Mouse (Mus musculus) hindbrain, embryonic 14.5 days (tissue): ENCODE measurements at regions not wholly inside any gene's neighbourhood (a gene's known extent, or its start where the extent isn't known, plus 50 kb on each side); places are given as distances from the start of the nearest gene placed in this dataset.

Experiments used
- ATAC-seq: fragments of 200-750 bp; cut with Nextera tagmentation; 2 replicates; pipeline ENCODE4 v1.8.0; 2017; ENCODE audit warnings: moderate number of reproducible peaks, mild to moderate bottlenecking, moderate TSS enrichment, moderate library complexity; ENCODE audit not compliant: low FRiP score
- DNase-seq: peaks from one replicate; pipeline ENCODE4 v3.0.0-alpha.2; 2015; ENCODE audit warnings: low spot score
- H3K27ac ChIP-seq: fragments of 300-500 bp; sonication (generic); 2 replicates; pipeline ENCODE4 v1.5.1; 2014; ENCODE audit warnings: mild to moderate bottlenecking, moderate library complexity
- H3K27me3 ChIP-seq: fragments of 300-500 bp; sonication (generic); 2 replicates; pipeline ENCODE4 v1.6.1; 2014; ENCODE audit warnings: mild to moderate bottlenecking, low read length, mixed read lengths; ENCODE audit not compliant: control insufficient read depth, insufficient read depth
- H3K36me3 ChIP-seq: fragments of 300-500 bp; sonication (generic); replicated peaks from 2 replicates; pipeline ENCODE4 v1.6.1; 2014; ENCODE audit not compliant: control insufficient read depth, insufficient read depth
- H3K4me1 ChIP-seq: fragments of 300-500 bp; sonication (generic); replicated peaks from 2 replicates; pipeline ENCODE4 v1.6.1; 2014; ENCODE audit warnings: antibody characterized with exemption, low read length, mixed read lengths; ENCODE audit not compliant: control insufficient read depth, insufficient read depth
- H3K4me2 ChIP-seq: fragments of 300-500 bp; sonication (generic); replicated peaks from 2 replicates; pipeline ENCODE4 v1.6.1; 2014; ENCODE audit warnings: mild to moderate bottlenecking, moderate library complexity
- H3K4me3 ChIP-seq: fragments of 300-500 bp; sonication (generic); replicated peaks from 2 replicates; pipeline ENCODE4 v1.5.1; 2014; ENCODE audit warnings: mild to moderate bottlenecking, low read length
- H3K9ac ChIP-seq: fragments of 300-500 bp; sonication (generic); 2 replicates; pipeline ENCODE4 v1.6.1; 2014
- H3K9me3 ChIP-seq: fragments of 300-500 bp; sonication (generic); 2 replicates; pipeline ENCODE4 v1.6.1; 2016; ENCODE audit warnings: low read length; ENCODE audit not compliant: control insufficient read depth
- WGBS: fragments of 180-500 bp; shearing (Covaris S2); extraction: QIAGEN DNeasy Blood & Tissue Kit; methylation state at CpG from one replicate; pipeline ENCODE4 v1.1.7; 2014; 5-methylcytosine and 5-hydroxymethylcytosine counted together

GRCm38 (mm10) chr5:80670258-80670947 is 349.5 kb upstream of the Adgrl3 start:
- DNase-seq, result no peak
- Histone ChIP-seq H3K4me2 (no peak overlapping the region), H3K4me3 (no peak overlapping the region), H3K4me1 (no peaks in the 10 kb centered on the region), H3K27me3 (no peaks in the 10 kb centered on the region), H3K27ac (no peak overlapping the region), H3K9me3 (no peaks in the 10 kb centered on the region), H3K9ac (no peak overlapping the region), H3K36me3 (no peaks in the 10 kb centered on the region)
- 89% methylated on average over 7 of the region's 7 CpGs for WGBS
- ATAC-seq, result no peak

DNA sequence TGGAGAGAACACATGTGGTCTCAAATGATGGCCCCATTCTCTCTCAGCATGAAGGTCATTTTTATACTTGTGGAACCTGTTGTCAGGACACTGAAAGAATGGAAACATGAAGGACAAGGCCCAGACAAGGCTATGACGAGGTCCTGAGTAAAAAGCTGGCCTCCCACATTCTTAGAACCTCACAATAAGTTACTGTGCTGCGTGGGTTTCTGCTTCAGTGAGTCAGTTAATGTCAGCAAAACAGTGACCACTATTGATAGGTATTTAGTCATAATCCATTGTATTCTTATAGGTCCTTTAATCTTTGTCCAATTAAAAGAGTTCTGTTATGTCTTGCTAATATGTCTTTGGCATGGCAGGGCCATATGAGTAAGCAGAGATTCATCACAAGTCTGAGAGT is 336.5 kb upstream of the Adgrl3 start:
- Histone ChIP-seq H3K27ac (no peak overlapping the region), H3K9me3 (no peaks in the 10 kb centered on the region), H3K4me1 (no peaks in the 10 kb centered on the region), H3K9ac (no peak overlapping the region), H3K4me3 (no peak overlapping the region), H3K27me3 (no peaks in the 10 kb centered on the region), H3K36me3 (no peaks in the 10 kb centered on the region), H3K4me2 (no peak overlapping the region)
- no peak for DNase-seq
- ATAC-seq, result no peak
- WGBS, result 54% methylated on average over 2 of the region's 2 CpGs

GRCm38 (mm10) chr5:80700848-80701247 is 319.1 kb upstream of the Adgrl3 start:
- no peak for DNase-seq
- no peaks in the 10 kb centered on the region for H3K27me3 ChIP-seq
- H3K36me3 ChIP-seq, result no peaks in the 10 kb centered on the region
- no peaks in the 10 kb centered on the region for H3K9me3 ChIP-seq
- H3K9ac ChIP-seq, result no peak overlapping the region
- H3K4me3 ChIP-seq, result no peak overlapping the region
- ATAC-seq, result no peak
- H3K4me2 ChIP-seq, result no peak overlapping the region
- no peak overlapping the region for H3K27ac ChIP-seq
- WGBS, result 82% methylated on average over 2 of the region's 2 CpGs
- H3K4me1 ChIP-seq, result no peaks in the 10 kb centered on the region

DNA sequence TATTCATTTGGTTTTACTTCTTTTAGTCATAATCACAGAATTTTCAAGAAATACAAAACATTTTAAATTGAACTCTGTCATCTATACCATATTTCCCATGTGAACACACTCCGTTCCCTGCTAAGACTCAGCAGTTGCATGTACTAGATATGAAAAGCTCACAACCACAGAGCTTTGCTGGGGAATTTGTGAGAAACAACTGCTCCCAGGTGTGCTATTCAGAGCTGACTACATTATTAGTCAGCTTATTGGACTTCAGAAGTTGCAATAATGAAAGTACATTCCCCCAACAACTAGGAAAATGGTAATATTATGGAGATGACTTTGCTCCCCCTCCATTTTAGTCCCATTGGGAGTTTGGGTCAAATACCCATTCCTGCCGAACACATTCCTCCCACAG is 315.2 kb upstream of the Adgrl3 start:
- no peaks in the 10 kb centered on the region for H3K27me3 ChIP-seq
- H3K4me1 ChIP-seq, result no peaks in the 10 kb centered on the region
- no peak overlapping the region for H3K4me2 ChIP-seq
- no peaks in the 10 kb centered on the region for H3K9me3 ChIP-seq
- H3K9ac ChIP-seq, result no peak overlapping the region
- H3K36me3 ChIP-seq, result no peaks in the 10 kb centered on the region
- 52% methylated on average over 2 of the region's 2 CpGs for WGBS
- ATAC-seq, result no peak
- no peak overlapping the region for H3K4me3 ChIP-seq
- no peak overlapping the region for H3K27ac ChIP-seq
- no peak for DNase-seq

DNA sequence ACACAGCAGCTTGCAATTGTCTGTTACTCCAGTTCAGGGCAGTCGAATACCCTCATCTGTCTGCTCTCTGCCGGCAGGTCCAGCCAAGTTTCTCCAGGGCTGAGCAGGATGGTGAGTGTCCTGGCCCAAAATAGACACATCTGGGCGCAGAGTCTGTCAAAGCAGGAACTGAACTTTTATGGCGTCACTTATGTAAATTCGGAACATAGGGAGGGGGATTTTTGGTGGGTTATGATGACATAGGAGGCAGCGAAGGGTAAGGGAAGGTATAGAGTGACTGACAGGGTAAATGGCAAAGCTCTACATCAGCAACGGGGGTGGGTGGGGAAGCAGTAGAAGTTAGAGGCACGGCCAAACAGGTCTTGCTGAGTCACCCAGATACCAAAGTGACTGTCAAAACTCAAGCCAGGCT is 313.3 kb upstream of the Adgrl3 start:
- Histone ChIP-seq H3K9ac (no peak overlapping the region), H3K36me3 (no peaks in the 10 kb centered on the region)

More for the DNA sequence above, 313.3 kb upstream of the Adgrl3 start:
- Histone ChIP-seq H3K9me3 (no peaks in the 10 kb centered on the region), H3K27ac (no peak overlapping the region), H3K27me3 (no peaks in the 10 kb centered on the region), H3K4me3 (no peak overlapping the region), H3K4me2 (no peak overlapping the region), H3K4me1 (no peaks in the 10 kb centered on the region)
- 78% methylated on average over 8 of the region's 8 CpGs for WGBS
- DNase-seq (no peak), ATAC-seq (no peak)
